Mouse (Mus musculus): ENCODE measurements around the gene Tmem222. TPM values are rescaled to one million over a fixed set of nuclear protein-coding genes. Genes with fewer than 3 reads are reported as not detected.

Tmem222 gene
- polyA plus RNA-seq, 1 experiment from 2014 or later: 55.5 TPM

DNA sequence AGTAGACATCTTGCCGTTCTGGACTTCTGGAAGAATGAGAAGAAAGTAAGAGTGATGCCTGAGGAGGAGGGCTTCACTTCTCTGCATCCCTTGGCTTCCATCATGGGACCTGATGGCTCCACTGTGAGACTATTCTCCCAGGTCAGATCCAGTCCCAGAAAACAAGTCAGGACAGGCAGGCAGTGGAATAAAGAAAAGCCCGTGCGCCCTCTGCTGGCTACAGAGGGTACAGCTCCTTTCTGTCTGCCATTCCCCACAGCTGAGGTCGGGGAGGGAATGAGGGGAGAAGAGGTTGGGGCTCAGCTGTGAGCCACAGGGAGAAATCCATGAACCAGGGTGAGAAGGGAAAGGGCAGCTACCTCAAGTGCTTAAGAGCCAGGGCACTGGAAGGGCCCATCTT lies 24.2 kb upstream of the Tmem222 start:
- no peak overlapping the region for H3K27ac ChIP-seq (ENCODE audit: low read length)
- H3K9me3 ChIP-seq (replicated peaks; ENCODE audit: control insufficient read depth, low read length): no peaks in the 10 kb centered on the region
- H3K27me3 ChIP-seq (ENCODE audit: control insufficient read depth, insufficient read depth, low read length): no peaks in the 10 kb centered on the region
- no peak overlapping the region for H3K4me2 ChIP-seq (ENCODE audit: low read depth, low read length)
- WGBS: 24% methylated on average over 4 of the region's 4 CpGs
- no peak overlapping the region for H3K4me3 ChIP-seq (ENCODE audit: low read length)
- peaks cover 6% of the 10 kb centered on the region; the same call in 1 of the 2 replicates for H3K4me1 ChIP-seq (ENCODE audit: control insufficient read depth, insufficient read depth, low read length)
- H3K9ac ChIP-seq (ENCODE audit: low read length): no peak overlapping the region
- peaks cover 7% of the 10 kb centered on the region for H3K36me3 ChIP-seq (ENCODE audit: control insufficient read depth, insufficient read depth)
- ATAC-seq (replicated peaks; ENCODE audit: extremely low read depth, insufficient read depth, low FRiP score): no peak

GRCm38 (mm10) chr4:133300421-133300820 lies 22.8 kb upstream of the Tmem222 start:
- Histone ChIP-seq H3K4me2 (ENCODE audit: low read depth, low read length) (no peak overlapping the region), H3K9ac (ENCODE audit: low read length) (no peak overlapping the region), H3K4me1 (ENCODE audit: control insufficient read depth, insufficient read depth, low read length) (peaks cover 6% of the 10 kb centered on the region; the same call in 1 of the 2 replicates), H3K4me3 (ENCODE audit: low read length) (no peak overlapping the region), H3K27ac (ENCODE audit: low read length) (no peak overlapping the region), H3K27me3 (ENCODE audit: control insufficient read depth, insufficient read depth, low read length) (no peaks in the 10 kb centered on the region), H3K9me3 (replicated peaks; ENCODE audit: control insufficient read depth, low read length) (no peaks in the 10 kb centered on the region), H3K36me3 (ENCODE audit: control insufficient read depth, insufficient read depth) (peaks cover 13% of the 10 kb centered on the region; the same call in 1 of the 2 replicates)
- WGBS: 87% methylated on average over 11 of the region's 11 CpGs
- no peak for ATAC-seq (replicated peaks; ENCODE audit: extremely low read depth, insufficient read depth, low FRiP score)

GRCm38 (mm10) chr4:133299701-133300100 lies 22.1 kb upstream of the Tmem222 start:
- Histone ChIP-seq H3K36me3 (ENCODE audit: control insufficient read depth, insufficient read depth) (peaks cover 19% of the 10 kb centered on the region; the same call in 1 of the 2 replicates), H3K9ac (ENCODE audit: low read length) (no peak overlapping the region), H3K27ac (ENCODE audit: low read length) (no peak overlapping the region), H3K4me1 (ENCODE audit: control insufficient read depth, insufficient read depth, low read length) (peaks cover 6% of the 10 kb centered on the region; the same call in 1 of the 2 replicates), H3K27me3 (ENCODE audit: control insufficient read depth, insufficient read depth, low read length) (no peaks in the 10 kb centered on the region), H3K4me3 (ENCODE audit: low read length) (no peak overlapping the region), H3K9me3 (replicated peaks; ENCODE audit: control insufficient read depth, low read length) (no peaks in the 10 kb centered on the region), H3K4me2 (ENCODE audit: low read depth, low read length) (no peak overlapping the region)
- 43% methylated on average over 5 of the region's 5 CpGs for WGBS
- ATAC-seq (replicated peaks; ENCODE audit: extremely low read depth, insufficient read depth, low FRiP score): no peak

DNA sequence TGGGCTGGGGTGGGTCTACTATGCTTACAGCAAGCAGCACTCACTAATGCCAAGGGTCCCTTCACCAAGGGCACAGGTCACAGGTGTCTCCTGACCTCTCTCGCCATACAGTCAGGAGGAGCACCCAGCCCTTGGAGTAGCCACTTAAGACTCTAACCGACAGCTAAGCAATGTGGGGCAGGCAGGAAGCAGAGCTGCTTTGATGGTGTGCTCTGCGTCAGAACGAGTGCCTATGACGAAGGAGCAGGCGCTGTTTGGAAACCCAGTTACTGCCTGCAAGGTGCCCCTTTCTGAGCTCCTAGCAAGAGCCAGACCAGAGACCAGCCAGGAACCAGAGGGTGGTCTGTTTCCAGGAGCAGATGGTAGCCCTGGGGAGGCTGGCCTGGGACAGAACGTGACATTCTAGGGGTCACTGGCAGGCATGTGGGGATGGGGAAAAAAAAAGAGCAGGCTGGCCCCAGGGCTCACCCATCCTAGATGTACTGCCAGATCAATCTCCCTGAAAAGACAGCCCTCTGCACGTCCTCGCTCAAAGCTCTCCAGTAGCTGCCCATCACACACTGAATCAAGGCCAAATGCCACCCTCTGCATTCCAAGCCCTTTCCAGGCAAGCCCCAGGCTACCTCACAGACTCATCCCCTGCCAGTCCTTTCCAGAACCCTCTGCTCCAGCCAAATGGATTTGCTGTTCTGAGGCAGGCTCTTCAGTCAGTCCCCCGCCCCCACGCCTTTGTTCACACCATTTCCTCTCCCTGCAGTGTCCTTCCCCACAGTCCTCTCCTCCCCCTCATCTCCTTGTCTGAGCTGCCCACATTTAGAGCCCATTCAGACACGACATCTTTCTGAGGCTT lies 21.1 kb upstream of the Tmem222 start:
- H3K4me3 ChIP-seq (ENCODE audit: low read length): no peak overlapping the region
- no peak overlapping the region for H3K4me2 ChIP-seq (ENCODE audit: low read depth, low read length)
- no peaks in the 10 kb centered on the region for H3K27me3 ChIP-seq (ENCODE audit: control insufficient read depth, insufficient read depth, low read length)
- peaks cover 6% of the 10 kb centered on the region; the same call in 1 of the 2 replicates for H3K4me1 ChIP-seq (ENCODE audit: control insufficient read depth, insufficient read depth, low read length)
- H3K9me3 ChIP-seq (replicated peaks; ENCODE audit: control insufficient read depth, low read length): no peaks in the 10 kb centered on the region
- ATAC-seq (replicated peaks; ENCODE audit: extremely low read depth, insufficient read depth, low FRiP score): no peak
- WGBS: 47% methylated on average over 12 of the region's 12 CpGs
- H3K27ac ChIP-seq (ENCODE audit: low read length): no peak overlapping the region; the same call in 1 of the 2 replicates
- H3K36me3 ChIP-seq (ENCODE audit: control insufficient read depth, insufficient read depth): peaks cover 20% of the 10 kb centered on the region; the same call in 1 of the 2 replicates
- no peak overlapping the region for H3K9ac ChIP-seq (ENCODE audit: low read length)

DNA sequence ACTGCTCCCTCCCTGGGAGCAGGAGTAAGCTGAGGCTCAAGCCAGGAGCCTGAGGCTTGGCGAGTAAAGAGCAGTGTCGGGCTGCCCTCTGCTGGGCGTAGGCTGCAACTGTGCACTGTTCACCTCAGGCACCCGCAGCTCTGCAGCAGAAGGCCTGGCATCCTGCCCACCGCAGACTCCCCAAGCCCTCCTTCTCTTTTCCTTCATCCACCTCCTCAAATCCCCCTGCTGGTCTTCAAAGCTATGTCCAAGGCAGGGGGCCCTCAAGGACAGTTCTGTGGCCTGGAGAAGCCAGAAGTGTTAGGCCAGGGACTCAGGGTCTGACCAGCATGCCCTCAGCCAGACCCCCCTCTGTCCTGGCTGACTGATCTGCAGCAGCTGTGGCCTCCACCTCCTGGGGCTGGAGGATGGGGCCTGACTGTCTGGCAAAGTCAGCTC lies 20.2 kb upstream of the Tmem222 start:
- peak overlapping the region; percentile 49; the same call in 1 of the 2 replicates for H3K9ac ChIP-seq (ENCODE audit: low read length)
- no peak overlapping the region for H3K4me3 ChIP-seq (ENCODE audit: low read length)
- no peak overlapping the region for H3K4me2 ChIP-seq (ENCODE audit: low read depth, low read length)
- H3K27me3 ChIP-seq (ENCODE audit: control insufficient read depth, insufficient read depth, low read length): no peaks in the 10 kb centered on the region
- peaks cover 22% of the 10 kb centered on the region; the same call in 1 of the 2 replicates for H3K36me3 ChIP-seq (ENCODE audit: control insufficient read depth, insufficient read depth)
- H3K4me1 ChIP-seq (ENCODE audit: control insufficient read depth, insufficient read depth, low read length): peaks cover 6% of the 10 kb centered on the region; the same call in 1 of the 2 replicates
- H3K9me3 ChIP-seq (replicated peaks; ENCODE audit: control insufficient read depth, low read length): no peaks in the 10 kb centered on the region
- no peak overlapping the region for H3K27ac ChIP-seq (ENCODE audit: low read length)
- peak; percentile 74 for ATAC-seq (replicated peaks; ENCODE audit: extremely low read depth, insufficient read depth, low FRiP score)
- 0% methylated on average over 5 of the region's 5 CpGs for WGBS

DNA sequence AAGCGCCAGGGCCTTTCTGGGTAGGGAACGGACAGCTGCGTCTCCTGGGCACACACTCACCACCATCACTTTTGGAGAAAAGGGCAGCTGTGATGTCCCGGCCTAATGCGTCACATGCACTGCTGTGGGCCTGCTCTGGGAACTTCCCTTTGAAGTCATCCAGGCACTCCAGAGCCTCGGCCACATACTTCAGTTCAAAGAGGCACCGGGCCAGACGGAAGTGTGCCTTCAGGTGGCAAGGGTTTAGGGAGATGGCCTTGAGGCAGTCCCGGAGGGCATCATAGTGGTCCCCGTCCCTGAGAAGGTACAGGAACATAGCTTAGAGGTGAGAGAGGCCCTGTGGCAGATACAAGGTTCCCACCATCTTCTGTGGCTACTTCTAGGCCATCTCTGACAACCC lies 19.8 kb upstream of the Tmem222 start:
- peaks cover 22% of the 10 kb centered on the region; the same call in 1 of the 2 replicates for H3K36me3 ChIP-seq (ENCODE audit: control insufficient read depth, insufficient read depth)
- WGBS: 61% methylated on average over 10 of the region's 10 CpGs

DNA sequence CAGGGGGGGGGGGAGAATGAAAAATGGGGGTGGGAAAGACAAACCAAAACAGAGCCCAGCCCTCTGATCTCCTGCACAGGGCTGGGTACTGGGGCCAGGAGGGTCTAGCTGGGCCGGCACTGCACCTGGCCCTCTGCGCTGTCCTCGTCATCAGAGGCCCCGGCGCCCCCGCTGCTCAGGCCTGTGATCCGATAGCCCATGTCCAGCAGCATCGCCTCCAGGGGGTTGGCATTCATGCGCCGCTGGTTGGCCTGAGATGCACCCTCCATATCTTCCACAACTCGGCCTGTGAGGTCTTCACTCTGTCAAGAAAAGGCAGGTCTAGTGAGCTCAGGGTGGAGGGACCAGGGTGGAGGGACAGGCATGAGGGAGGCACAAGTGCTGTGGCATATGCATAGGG lies 16.5 kb upstream of the Tmem222 start:
- WGBS: 78% methylated on average over 11 of the region's 11 CpGs
- Histone ChIP-seq H3K27me3 (ENCODE audit: control insufficient read depth, insufficient read depth, low read length) (no peaks in the 10 kb centered on the region), H3K4me2 (ENCODE audit: low read depth, low read length) (no peak overlapping the region), H3K4me3 (ENCODE audit: low read length) (no peak overlapping the region), H3K9ac (ENCODE audit: low read length) (no peak overlapping the region), H3K4me1 (ENCODE audit: control insufficient read depth, insufficient read depth, low read length) (peaks cover 6% of the 10 kb centered on the region; the same call in 1 of the 2 replicates), H3K36me3 (ENCODE audit: control insufficient read depth, insufficient read depth) (peaks cover 14% of the 10 kb centered on the region; the same call in 1 of the 2 replicates), H3K27ac (ENCODE audit: low read length) (no peak overlapping the region), H3K9me3 (replicated peaks; ENCODE audit: control insufficient read depth, low read length) (no peaks in the 10 kb centered on the region)
- no peak for ATAC-seq (replicated peaks; ENCODE audit: extremely low read depth, insufficient read depth, low FRiP score)

More for the DNA sequence above, 19.8 kb upstream of the Tmem222 start:
- H3K9ac ChIP-seq (ENCODE audit: low read length): no peak overlapping the region
- no peak overlapping the region for H3K4me2 ChIP-seq (ENCODE audit: low read depth, low read length)
- no peak overlapping the region for H3K4me3 ChIP-seq (ENCODE audit: low read length)
- no peaks in the 10 kb centered on the region for H3K27me3 ChIP-seq (ENCODE audit: control insufficient read depth, insufficient read depth, low read length)
- no peak overlapping the region for H3K27ac ChIP-seq (ENCODE audit: low read length)
- no peaks in the 10 kb centered on the region for H3K9me3 ChIP-seq (replicated peaks; ENCODE audit: control insufficient read depth, low read length)
- no peak for ATAC-seq (replicated peaks; ENCODE audit: extremely low read depth, insufficient read depth, low FRiP score)
- peaks cover 6% of the 10 kb centered on the region; the same call in 1 of the 2 replicates for H3K4me1 ChIP-seq (ENCODE audit: control insufficient read depth, insufficient read depth, low read length)

DNA sequence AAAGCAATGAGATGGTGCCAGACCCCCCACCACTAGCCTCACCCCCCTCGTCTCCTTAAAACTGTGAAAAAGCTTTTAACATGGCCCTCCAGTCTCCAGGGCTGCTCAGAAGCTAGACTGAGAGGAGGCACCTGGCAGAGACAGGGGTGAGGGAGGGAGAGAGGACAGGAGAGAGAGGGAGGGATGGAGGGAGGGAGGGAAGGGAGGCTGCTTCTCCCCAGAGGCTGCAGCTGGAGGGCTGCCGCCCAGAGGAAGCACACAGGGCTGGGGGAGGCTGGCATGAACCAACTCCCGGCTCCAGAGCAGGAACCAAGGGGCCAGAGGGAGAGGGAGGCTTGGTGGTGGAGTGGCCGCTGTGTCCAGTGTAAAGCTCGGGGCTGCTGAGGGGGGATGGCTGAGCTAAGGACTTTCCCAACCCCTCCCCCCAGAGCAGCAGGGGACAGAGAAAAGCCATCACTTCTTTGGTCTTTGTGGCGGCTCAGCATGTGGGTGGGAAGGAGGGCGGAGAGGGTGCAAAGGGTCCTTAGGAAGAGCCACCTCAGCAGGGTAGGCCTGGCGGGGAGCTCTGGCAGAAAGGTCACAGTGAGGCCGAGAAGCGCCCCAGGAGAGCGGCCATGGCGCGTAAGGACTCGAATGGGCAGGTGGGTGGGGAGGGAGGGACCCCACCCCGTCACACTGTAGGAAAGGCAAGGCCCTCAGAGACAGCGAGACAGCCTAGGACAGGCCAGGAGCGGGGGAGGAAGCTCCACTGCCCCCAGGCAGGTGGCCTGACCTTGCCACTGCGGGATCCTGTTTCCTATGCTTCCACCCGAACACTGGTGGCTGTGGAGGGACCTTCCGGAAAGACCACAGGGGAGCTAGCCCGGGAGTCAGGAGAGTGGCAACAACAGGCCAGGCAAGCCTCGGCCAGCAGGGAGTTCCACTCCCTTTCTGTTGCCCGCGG lies 15.6 kb upstream of the Tmem222 start:
- Histone ChIP-seq H3K36me3 (ENCODE audit: control insufficient read depth, insufficient read depth) (peaks cover 14% of the 10 kb centered on the region; the same call in 1 of the 2 replicates), H3K4me2 (ENCODE audit: low read depth, low read length) (no peak overlapping the region), H3K4me1 (ENCODE audit: control insufficient read depth, insufficient read depth, low read length) (peaks cover 6% of the 10 kb centered on the region; the same call in 1 of the 2 replicates), H3K9me3 (replicated peaks; ENCODE audit: control insufficient read depth, low read length) (no peaks in the 10 kb centered on the region), H3K27me3 (ENCODE audit: control insufficient read depth, insufficient read depth, low read length) (no peaks in the 10 kb centered on the region), H3K27ac (ENCODE audit: low read length) (peak overlapping the region; percentile 50; the same call in 1 of the 2 replicates), H3K9ac (ENCODE audit: low read length) (peak overlapping the region; percentile 28; the same call in 1 of the 2 replicates), H3K4me3 (ENCODE audit: low read length) (no peak overlapping the region; the same call in 1 of the 2 replicates)
- 44% methylated on average over 24 of the region's 24 CpGs for WGBS
- peak; percentile 45 for ATAC-seq (replicated peaks; ENCODE audit: extremely low read depth, insufficient read depth, low FRiP score)

Data from heart, embryonic 16.5 days (tissue).